Mouse (Mus musculus) intestine, embryonic 14.5 days (tissue): ENCODE results near the gene Lrrc56. TPM values are rescaled to one million over a fixed set of nuclear protein-coding genes. Genes with fewer than 3 reads are reported as not detected.
"Not testable (repeated sequence)": the region's sequence is repeated elsewhere in the genome, so short reads cannot be mapped to it uniquely, and the experiment has no call there.

Source experiments
- ATAC-seq: fragments of 200-750 bp; cut with Nextera tagmentation; replicated peaks from 2 replicates; pipeline ENCODE4 v1.8.0; 2017; ENCODE audit warnings: low read depth, moderate number of reproducible peaks, moderate TSS enrichment, moderate library complexity; ENCODE audit not compliant: low FRiP score, low TSS enrichment
- DNase-seq: peaks from one replicate; pipeline ENCODE4 v3.0.0-alpha.2; 2018; ENCODE audit warnings: low spot score
- H3K27ac ChIP-seq: fragments of 300-500 bp; sonication (generic); 2 replicates; pipeline ENCODE4 v1.5.1; 2014; ENCODE audit warnings: low read depth, mild to moderate bottlenecking, control low read depth
- H3K27me3 ChIP-seq: fragments of 300-500 bp; sonication (generic); replicated peaks from 2 replicates; pipeline ENCODE4 v1.6.1; 2014; ENCODE audit warnings: low read length, control low read depth; ENCODE audit not compliant: control insufficient read depth, insufficient read depth
- H3K36me3 ChIP-seq: fragments of 300-500 bp; sonication (generic); 2 replicates; pipeline ENCODE4 v1.6.1; 2014; ENCODE audit warnings: low read length, control low read depth; ENCODE audit not compliant: control insufficient read depth, insufficient read depth
- H3K4me1 ChIP-seq: fragments of 300-500 bp; sonication (generic); replicated peaks from 2 replicates; pipeline ENCODE4 v1.6.1; 2014; ENCODE audit warnings: low read length, control low read depth, mixed read lengths; ENCODE audit not compliant: control insufficient read depth, insufficient read depth
- H3K4me2 ChIP-seq: fragments of 300-500 bp; sonication (generic); 2 replicates; pipeline ENCODE4 v1.6.1; 2014; ENCODE audit warnings: low read length
- H3K4me3 ChIP-seq: fragments of 300-500 bp; sonication (generic); 2 replicates; pipeline ENCODE4 v1.5.1; 2014; ENCODE audit warnings: low read depth, low read length, control low read depth, mixed read lengths
- H3K9ac ChIP-seq: fragments of 300-500 bp; sonication (generic); 2 replicates; pipeline ENCODE4 v1.6.1; 2014; ENCODE audit warnings: mild to moderate bottlenecking, low read length
- H3K9me3 ChIP-seq: fragments of 300-500 bp; sonication (generic); 2 replicates; pipeline ENCODE4 v1.6.1; 2016; ENCODE audit warnings: low read length, control low read depth; ENCODE audit not compliant: control insufficient read depth
- WGBS: fragments of 180-500 bp; shearing (Covaris S2); extraction: QIAGEN DNeasy Blood & Tissue Kit; methylation state at CpG from one replicate; pipeline ENCODE4 v1.1.7; 2014; 5-methylcytosine and 5-hydroxymethylcytosine counted together
- polyA plus RNA-seq: library from polyadenylated mRNA; unstranded; fragments of >200 nt; fragmentation: Nextera tagmentation; extraction: Ambion mirVana; gene quantifications from 2 replicates; pipeline ENCODE4 v1.2.1, GENCODE M21; 2014

Lrrc56 gene
- polyA plus RNA-seq, 1 experiment from 2014 or later: 3.9 TPM

DNA sequence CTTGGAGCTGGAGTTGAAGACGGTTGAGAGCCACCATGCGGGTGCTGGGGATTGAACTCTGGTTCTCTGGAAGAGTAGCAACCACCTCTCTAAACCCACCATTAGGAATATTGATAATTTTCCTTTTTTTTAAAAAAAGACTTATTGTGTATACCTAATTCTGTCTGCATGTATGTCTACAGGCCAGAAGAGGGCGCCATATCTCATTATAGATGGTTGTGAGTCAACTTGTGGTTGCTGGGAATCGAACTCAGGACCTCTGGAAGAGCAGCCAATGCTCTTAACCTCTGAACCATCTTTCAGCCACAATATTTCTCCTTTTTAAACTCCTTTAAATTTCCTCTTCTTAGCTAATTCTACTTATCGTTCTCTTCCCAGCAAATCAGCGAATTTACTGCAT lies 32.6 kb downstream of the Lrrc56 start:
- H3K27ac ChIP-seq: no peak overlapping the region
- no peak overlapping the region for H3K4me2 ChIP-seq
- ATAC-seq: no peak
- WGBS: 84% methylated on average over 6 of the region's 6 CpGs
- no peak overlapping the region for H3K4me3 ChIP-seq
- no peak for DNase-seq
- no peaks in the 10 kb centered on the region for H3K27me3 ChIP-seq
- no peaks in the 10 kb centered on the region for H3K9me3 ChIP-seq
- H3K4me1 ChIP-seq: peaks cover 26% of the 10 kb centered on the region
- no peak overlapping the region for H3K9ac ChIP-seq
- peaks cover 11% of the 10 kb centered on the region for H3K36me3 ChIP-seq

DNA sequence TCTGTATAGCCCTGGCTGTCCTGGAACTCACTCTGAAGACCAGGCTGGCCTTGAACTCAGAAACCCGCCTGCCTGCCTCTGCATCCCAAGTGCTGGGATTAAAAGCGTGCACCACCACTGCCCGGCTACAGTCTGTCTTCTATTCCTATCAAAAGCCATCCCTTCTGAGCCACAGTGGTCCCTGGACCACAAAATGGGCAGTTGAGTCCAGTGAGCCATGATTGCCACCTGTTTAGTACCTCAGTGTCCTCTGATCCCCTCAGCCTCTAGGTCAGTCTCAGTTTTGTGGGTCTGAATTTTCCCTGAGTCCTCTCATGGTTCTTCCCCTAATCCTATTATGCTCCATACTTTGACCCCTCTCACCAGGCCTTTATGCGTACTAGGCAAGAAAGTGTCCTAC lies 33.8 kb downstream of the Lrrc56 start:
- Histone ChIP-seq H3K27ac (0 out of 2 replicates have a peak overlapping the region, but pooled peaks have one; percentile 97), H3K36me3 (peaks cover 24% of the 10 kb centered on the region), H3K4me1 (peaks cover 17% of the 10 kb centered on the region), H3K9me3 (no peaks in the 10 kb centered on the region), H3K4me2 (peak overlapping the region; percentile 15; the same call in 1 of the 2 replicates), H3K27me3 (no peaks in the 10 kb centered on the region), H3K4me3 (0 out of 2 replicates have a peak overlapping the region, but pooled peaks have one; percentile 94), H3K9ac (no peak overlapping the region)
- DNase-seq: no peak
- ATAC-seq: peak; percentile 5
- WGBS: 78% methylated on average over 4 of the region's 4 CpGs

DNA sequence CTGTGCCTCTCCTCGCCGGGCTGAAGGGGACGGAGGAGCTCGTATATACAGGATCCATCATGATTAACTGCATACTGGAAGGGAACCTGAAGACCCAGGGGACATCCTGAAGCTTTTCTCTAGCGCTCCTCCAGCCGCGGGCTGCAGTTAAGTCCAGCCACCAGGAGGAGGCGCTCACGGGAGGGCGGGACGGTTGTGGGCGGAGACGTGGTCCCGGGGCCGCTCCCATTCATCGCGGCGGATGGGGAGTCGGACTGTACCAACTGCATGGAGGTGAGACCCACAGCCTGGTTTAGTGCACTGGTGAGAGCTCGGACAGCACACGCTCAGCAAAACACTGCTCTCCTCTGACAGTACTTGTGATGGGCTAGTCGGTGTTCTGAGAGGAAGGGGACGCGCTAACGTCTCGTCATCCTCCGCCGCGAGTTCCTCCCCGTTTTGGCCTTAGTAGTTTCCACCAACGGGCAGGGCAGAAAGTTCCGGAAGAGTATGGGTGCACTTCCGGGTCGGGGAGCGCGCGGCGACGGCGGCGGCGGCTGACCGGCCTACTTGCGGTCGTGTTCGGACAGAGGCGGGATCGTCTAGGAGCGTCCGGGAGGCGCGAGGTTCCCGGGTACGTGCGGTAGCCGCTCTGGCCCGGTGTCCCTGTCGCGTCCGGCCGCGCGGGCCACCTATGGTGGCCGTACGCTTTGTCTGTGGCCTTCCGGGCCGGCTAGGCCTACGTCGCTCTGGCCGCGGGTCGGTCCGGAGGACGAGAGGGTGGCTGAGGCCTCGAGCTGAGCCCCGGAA lies 34.5 kb downstream of the Lrrc56 start, which contains the start of gene Phrf1:
TSS of gene Phrf1 (plus strand) at position 506 of the 789 bp plus-strand sequence.
- Histone ChIP-seq H3K27me3 (no peaks in the 10 kb centered on the region), H3K4me3 (peak within 1 kb of the TSS; percentile 94), H3K9ac (peak within 1 kb of the TSS; percentile 95), H3K4me2 (peak within 1 kb of the TSS; percentile 98), H3K36me3 (peaks cover 31% of the 10 kb centered on the region), H3K9me3 (no peaks in the 10 kb centered on the region), H3K27ac (peak within 1 kb of the TSS; percentile 97), H3K4me1 (peaks cover 14% of the 10 kb centered on the region)
- peak; percentile 99 for DNase-seq
- peak; percentile 94 for ATAC-seq
- under 1% methylated on average over 76 of the region's 76 CpGs for WGBS

DNA sequence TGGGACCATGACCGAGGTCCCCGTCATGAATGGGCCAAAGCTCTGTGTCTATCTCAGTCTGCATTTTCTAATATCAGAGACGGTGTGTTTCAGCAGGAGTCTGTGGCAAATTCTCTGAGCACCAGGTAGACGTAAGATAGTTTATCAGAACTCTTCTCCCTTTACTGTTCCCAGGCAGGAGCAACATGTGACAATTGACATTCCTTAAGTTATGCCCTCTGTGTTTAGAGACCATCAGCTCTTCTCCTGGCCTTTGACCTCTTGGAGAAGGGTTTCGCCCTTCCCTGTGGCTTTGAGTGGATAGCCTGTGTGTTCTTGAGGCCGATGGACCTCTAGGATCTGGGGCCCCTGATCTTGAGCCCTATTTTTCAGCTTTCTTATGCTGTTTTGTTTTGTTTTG lies 35.7 kb downstream of the Lrrc56 start:
- DNase-seq: no peak
- Histone ChIP-seq H3K27ac (no peak overlapping the region), H3K4me1 (peaks cover 14% of the 10 kb centered on the region), H3K9ac (peak overlapping the region; percentile 95), H3K36me3 (peaks cover 42% of the 10 kb centered on the region), H3K4me3 (peak overlapping the region; percentile 94), H3K9me3 (no peaks in the 10 kb centered on the region), H3K27me3 (no peaks in the 10 kb centered on the region), H3K4me2 (peak overlapping the region; percentile 98)
- ATAC-seq: no peak
- 55% methylated on average over 6 of the region's 6 CpGs for WGBS

DNA sequence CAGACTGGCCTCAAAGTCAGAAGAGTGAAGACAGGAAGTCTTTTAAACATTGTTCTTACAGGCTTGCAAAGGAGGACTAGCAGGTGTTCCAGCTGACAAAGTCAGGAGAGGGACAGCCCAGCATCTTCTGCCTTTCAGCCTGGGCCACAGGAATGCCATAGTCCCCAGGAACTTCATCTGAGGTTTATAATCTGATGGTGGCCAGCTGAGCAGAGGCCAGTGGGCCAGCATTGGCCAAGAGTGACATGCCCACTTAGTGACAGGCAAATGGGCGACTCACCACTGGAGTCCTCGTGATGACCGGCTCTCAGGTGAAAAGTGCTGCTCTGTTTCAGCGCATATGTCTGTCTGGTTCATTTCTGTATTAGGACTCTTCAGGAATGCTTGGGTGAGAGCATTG lies 36.6 kb downstream of the Lrrc56 start:
- DNase-seq (no peak), ATAC-seq (no peak)
- H3K4me3 ChIP-seq: no peak overlapping the region
- peaks cover 14% of the 10 kb centered on the region for H3K4me1 ChIP-seq
- WGBS: 91% methylated on average over 4 of the region's 4 CpGs
- H3K27me3 ChIP-seq: no peaks in the 10 kb centered on the region
- H3K36me3 ChIP-seq: peaks cover 51% of the 10 kb centered on the region
- no peaks in the 10 kb centered on the region for H3K9me3 ChIP-seq
- no peak overlapping the region for H3K4me2 ChIP-seq
- H3K27ac ChIP-seq: no peak overlapping the region
- H3K9ac ChIP-seq: no peak overlapping the region

DNA sequence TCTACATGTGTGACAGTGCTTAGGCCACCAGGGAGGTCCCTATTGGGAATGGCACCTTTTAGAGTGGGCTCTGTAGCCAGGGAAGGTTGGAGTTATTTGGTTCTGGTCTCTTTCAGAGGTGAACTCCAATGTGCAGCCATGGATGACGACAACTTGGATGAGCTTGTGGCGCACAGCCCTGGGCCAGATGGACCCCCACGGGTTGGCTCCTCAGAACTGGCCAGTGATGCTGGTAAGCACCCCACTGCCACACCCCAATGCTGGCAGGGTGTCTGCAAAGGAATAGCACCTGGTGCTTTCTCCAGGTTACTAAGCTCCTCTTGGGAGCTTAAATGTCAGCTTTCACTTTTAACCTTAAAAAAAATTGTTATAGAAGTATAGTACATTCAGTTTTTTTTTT lies 37.2 kb downstream of the Lrrc56 start:
- no peak overlapping the region for H3K9ac ChIP-seq
- H3K27ac ChIP-seq: no peak overlapping the region
- H3K4me2 ChIP-seq: no peak overlapping the region
- no peaks in the 10 kb centered on the region for H3K9me3 ChIP-seq
- peaks cover 14% of the 10 kb centered on the region for H3K4me1 ChIP-seq
- 94% methylated on average over 3 of the region's 3 CpGs for WGBS
- DNase-seq (no peak), ATAC-seq (no peak)
- H3K4me3 ChIP-seq: no peak overlapping the region
- peaks cover 57% of the 10 kb centered on the region for H3K36me3 ChIP-seq
- H3K27me3 ChIP-seq: no peaks in the 10 kb centered on the region

DNA sequence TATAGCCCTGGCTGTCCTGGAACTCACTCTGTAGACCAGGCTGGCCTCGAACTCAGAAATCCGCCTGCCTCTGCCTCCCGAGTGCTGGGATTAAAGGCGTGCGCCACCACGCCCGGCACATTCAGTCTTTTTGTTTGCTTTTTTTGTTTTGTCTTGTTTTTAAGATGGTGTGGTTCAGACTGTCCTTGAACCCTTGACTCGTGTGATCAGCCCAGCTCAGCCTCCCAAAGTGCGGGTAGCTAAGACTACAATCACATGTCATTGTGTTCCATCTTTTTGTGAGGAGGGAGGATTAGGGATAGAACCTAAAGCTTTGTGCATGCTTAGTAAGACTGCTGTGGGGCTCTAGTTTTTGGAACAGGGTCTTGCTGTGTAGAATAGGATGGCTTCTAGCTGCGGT lies 37.6 kb downstream of the Lrrc56 start:
- Histone ChIP-seq H3K27me3 (no peaks in the 10 kb centered on the region), H3K4me2 (no peak overlapping the region), H3K4me3 (no peak overlapping the region), H3K4me1 (peaks cover 14% of the 10 kb centered on the region), H3K9me3 (no peaks in the 10 kb centered on the region), H3K36me3 (peaks cover 61% of the 10 kb centered on the region), H3K27ac (no peak overlapping the region), H3K9ac (no peak overlapping the region)
- ATAC-seq: no peak
- no peak for DNase-seq
- WGBS: 91% methylated on average over 10 of the region's 10 CpGs

DNA sequence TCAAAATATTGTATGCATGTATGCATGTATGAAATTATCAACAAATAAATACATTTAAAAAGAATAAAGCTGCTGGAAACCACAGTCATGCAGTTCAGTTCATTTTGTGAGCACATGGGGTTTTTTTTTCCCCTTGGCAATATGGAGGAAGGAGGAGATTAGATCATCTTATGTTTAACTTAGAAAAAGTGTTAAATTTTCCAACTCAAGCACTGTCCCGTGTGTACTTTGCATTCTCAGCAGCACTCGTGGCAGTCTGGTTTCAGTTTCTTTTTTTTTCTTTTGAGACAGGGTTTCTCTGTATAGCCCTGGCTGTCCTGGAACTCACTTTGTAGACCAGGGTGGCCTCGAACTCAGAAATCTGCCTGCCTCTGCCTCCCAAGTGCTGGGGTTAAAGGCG lies 56.5 kb downstream of the Lrrc56 start:
- not testable (repeated sequence) for H3K4me3 ChIP-seq, ATAC-seq, H3K4me1 ChIP-seq, H3K4me2 ChIP-seq, H3K9ac ChIP-seq, H3K27ac ChIP-seq, H3K9me3 ChIP-seq, DNase-seq, H3K27me3 ChIP-seq
- H3K36me3 ChIP-seq: peaks cover 93% of the 10 kb centered on the region
- WGBS: 84% methylated on average over 4 of the region's 4 CpGs

DNA sequence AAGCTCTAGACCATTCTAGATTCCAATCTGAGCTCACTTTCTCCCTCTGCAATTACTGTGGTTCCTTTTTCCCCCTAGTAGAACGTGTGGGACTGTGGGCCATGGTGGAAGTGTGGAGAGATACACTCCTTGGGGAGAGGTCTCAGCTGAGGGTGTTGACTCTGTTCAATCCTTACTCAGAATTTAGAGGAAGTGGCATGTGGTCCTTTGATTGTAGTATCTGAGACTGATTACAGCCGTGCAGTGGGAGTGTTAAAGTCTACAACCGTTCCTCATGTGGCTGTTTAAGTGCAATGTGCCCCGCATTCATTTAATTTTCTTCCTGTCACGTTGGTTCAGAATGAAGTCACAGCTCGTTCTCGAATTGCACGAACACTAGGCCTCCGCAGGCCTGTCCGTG lies 62.2 kb downstream of the Lrrc56 start:
- DNase-seq (no peak), ATAC-seq (no peak)
- Histone ChIP-seq H3K4me2 (no peak overlapping the region), H3K9me3 (no peaks in the 10 kb centered on the region), H3K27ac (no peak overlapping the region), H3K36me3 (peaks cover 96% of the 10 kb centered on the region), H3K9ac (no peak overlapping the region), H3K4me1 (no peaks in the 10 kb centered on the region), H3K4me3 (no peak overlapping the region), H3K27me3 (no peaks in the 10 kb centered on the region)
- WGBS: 90% methylated on average over 10 of the region's 10 CpGs
